Mouse (Mus musculus): ENCODE measurements at regions not wholly inside any gene's neighbourhood (a gene's known extent, or its start where the extent isn't known, plus 50 kb on each side); places are given as distances from the start of the nearest gene placed in this dataset.

DNA sequence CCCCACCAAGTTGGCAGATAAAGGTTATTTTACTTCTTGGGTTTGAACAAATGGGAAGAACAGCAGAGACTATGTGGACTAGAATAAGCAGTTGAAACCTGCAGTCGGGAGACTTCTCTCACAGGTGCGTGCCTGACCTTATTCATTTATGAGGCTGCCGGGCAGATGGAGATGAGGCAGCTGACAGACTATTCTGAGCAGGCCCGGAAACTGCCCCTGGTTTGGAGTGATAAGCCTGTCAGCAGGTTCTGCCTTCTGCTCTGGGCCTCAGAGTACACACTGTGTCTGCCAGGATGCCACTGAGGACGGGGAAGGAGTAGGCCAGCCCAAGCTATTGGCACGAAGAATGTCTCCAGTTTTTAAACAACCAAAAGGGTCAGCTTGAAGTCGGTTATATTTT is 144.4 kb downstream of the Med10 start:
- Histone ChIP-seq H3K4me1 (ENCODE audit: control insufficient read depth, insufficient read depth, low read length) (no peaks in the 10 kb centered on the region), H3K27ac (ENCODE audit: insufficient read depth, low read depth, low read length) (no peak overlapping the region), H3K4me3 (ENCODE audit: insufficient read depth, low read length) (no peak overlapping the region)
- TF ChIP-seq CTCF (IDR thresholded peaks at IDR 0.05; ENCODE audit: low read depth, low read length) (no peak), POLR2A (IDR thresholded peaks at IDR 0.05; ENCODE audit: borderline replicate concordance, low read depth, low read length) (no peak)

DNA sequence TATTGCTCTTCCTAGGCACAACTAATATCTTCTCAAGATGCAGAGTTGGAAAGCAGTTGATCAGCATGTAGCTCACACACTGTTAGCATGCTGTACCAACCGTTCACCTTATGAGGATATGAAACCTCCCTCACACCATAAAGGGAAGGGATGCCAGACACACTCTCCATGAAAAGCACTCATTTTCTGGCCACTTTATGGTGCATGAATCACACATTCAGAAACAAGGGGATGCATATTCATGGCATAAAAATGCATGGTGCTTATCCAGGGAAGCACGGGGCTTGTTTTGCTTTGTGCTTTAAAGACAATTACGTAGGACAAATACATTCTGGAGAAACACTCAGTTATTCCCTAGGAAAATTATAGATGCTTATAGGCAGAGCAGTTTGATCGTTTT is 149.9 kb downstream of the Med10 start:
- Histone ChIP-seq H3K27ac (ENCODE audit: insufficient read depth, low read depth, low read length) (no peak overlapping the region), H3K4me3 (ENCODE audit: insufficient read depth, low read length) (no peak overlapping the region), H3K4me1 (ENCODE audit: control insufficient read depth, insufficient read depth, low read length) (no peaks in the 10 kb centered on the region)
- no peak for TF ChIP-seq POLR2A (IDR thresholded peaks at IDR 0.05; ENCODE audit: borderline replicate concordance, low read depth, low read length)
- no peak for TF ChIP-seq CTCF (IDR thresholded peaks at IDR 0.05; ENCODE audit: low read depth, low read length)

DNA sequence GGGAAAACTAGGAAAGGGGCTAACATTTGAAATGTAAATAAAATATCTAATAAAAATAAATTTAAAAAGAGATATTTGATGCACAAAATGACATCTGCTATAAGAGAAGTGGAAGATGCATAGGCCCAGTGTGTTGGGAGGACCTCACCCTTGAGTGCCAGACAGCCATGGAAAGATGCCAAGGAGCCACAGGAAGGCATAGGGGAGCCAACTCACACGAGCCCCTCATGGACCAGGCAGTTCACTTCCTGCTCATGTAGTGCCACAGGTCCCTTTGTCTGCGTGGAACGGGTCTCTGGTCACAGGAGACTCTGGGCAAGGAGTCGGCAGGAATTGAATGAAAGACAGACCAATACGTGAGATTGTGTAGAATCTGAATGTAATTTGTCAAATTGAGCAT is 152.0 kb downstream of the Med10 start:
- no peaks in the 10 kb centered on the region for H3K4me1 ChIP-seq (ENCODE audit: control insufficient read depth, insufficient read depth, low read length)
- no peak overlapping the region for H3K27ac ChIP-seq (ENCODE audit: insufficient read depth, low read depth, low read length)
- H3K4me3 ChIP-seq (ENCODE audit: insufficient read depth, low read length): no peak overlapping the region
- TF ChIP-seq CTCF (IDR thresholded peaks at IDR 0.05; ENCODE audit: low read depth, low read length) (no peak), POLR2A (IDR thresholded peaks at IDR 0.05; ENCODE audit: borderline replicate concordance, low read depth, low read length) (no peak)

DNA sequence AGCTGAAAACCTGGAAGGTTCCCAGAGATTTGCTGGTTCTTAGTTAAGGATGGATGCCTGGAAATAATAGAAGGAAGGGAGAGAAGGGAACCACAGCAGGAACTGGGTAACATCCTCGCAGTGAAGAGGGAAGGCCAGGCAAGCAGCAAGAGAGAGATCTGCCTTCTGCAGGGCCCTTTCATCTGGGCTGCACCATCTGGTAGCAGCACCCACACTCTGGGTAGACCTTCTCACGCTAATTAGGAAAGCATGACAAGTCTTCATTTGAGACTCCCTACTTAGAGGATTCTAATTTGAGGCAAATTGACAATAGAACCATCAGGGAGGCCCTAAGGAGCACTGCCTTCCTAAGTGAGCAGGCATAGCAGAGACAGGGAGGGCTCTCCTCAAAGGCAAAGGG is 153.3 kb downstream of the Med10 start:
- no peaks in the 10 kb centered on the region for H3K4me1 ChIP-seq (ENCODE audit: control insufficient read depth, insufficient read depth, low read length)
- H3K4me3 ChIP-seq (ENCODE audit: insufficient read depth, low read length): no peak overlapping the region
- H3K27ac ChIP-seq (ENCODE audit: insufficient read depth, low read depth, low read length): no peak overlapping the region
- TF ChIP-seq POLR2A (IDR thresholded peaks at IDR 0.05; ENCODE audit: borderline replicate concordance, low read depth, low read length) (no peak), CTCF (IDR thresholded peaks at IDR 0.05; ENCODE audit: low read depth, low read length) (no peak)

DNA sequence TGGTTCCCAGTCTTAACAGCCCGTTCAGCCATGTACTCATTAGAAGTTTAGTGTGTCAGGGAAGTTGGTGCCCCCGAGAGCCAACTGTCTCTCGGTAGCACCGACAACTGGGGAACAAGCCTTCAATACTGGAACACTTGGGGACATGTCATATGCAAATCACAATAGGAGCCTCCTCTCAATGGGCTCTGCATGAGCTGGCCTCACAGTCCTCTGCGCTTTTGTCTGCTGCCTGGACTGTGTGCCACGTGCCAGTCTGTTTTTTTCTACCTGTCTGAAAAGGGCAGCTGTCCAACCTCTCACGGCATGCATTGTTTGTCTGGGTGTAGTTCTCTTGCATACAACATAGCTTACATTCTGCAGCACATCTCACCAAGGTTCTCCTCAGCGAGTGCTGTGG is 161.7 kb downstream of the Med10 start:
- TF ChIP-seq CTCF (IDR thresholded peaks at IDR 0.05; ENCODE audit: low read depth, low read length) (no peak), POLR2A (IDR thresholded peaks at IDR 0.05; ENCODE audit: borderline replicate concordance, low read depth, low read length) (no peak)
- Histone ChIP-seq H3K27ac (ENCODE audit: insufficient read depth, low read depth, low read length) (no peak overlapping the region), H3K4me3 (ENCODE audit: insufficient read depth, low read length) (no peak overlapping the region), H3K4me1 (ENCODE audit: control insufficient read depth, insufficient read depth, low read length) (no peaks in the 10 kb centered on the region)

DNA sequence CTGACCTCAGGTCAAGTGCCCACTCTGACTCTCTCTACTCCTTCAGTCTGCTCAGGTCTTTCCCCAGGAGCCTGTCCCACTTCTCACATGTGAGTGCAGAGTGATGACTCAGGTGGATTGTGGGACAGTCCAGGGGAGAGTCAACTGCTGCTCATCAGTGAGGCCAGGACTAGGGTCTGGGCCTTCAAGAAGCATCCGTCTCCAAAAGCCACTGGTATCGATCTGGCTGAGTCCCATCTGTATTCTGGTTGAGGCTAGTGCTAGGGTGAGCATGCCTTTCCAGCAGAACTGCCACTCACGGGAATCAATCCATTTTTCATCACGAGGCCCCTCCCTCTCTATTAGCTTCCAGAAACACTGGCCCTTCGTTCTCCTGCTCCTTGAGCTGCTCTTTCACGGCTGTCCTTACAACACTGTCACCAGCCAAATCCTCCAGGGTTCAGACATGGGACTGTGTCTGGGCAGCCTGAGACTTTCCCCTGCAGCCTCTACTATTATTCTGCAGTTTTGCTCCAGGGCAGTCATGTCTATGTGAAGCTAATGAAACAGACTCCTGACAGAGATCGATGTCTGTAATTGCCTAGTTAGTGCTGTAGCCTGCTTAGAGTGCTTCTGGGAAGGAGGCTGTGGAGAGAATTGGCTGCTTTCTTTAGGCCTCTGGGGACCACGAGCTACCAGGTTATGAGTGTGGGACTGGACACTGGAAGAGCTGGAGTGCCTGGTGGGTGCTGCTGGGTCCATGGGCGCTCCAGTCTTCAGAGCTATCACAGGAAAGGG is 169.3 kb downstream of the Med10 start:
- H3K4me3 ChIP-seq (ENCODE audit: insufficient read depth, low read length): no peak overlapping the region
- no peak overlapping the region for H3K27ac ChIP-seq (ENCODE audit: insufficient read depth, low read depth, low read length)
- no peaks in the 10 kb centered on the region for H3K4me1 ChIP-seq (ENCODE audit: control insufficient read depth, insufficient read depth, low read length)
- TF ChIP-seq CTCF (IDR thresholded peaks at IDR 0.05; ENCODE audit: low read depth, low read length) (no peak), POLR2A (IDR thresholded peaks at IDR 0.05; ENCODE audit: borderline replicate concordance, low read depth, low read length) (no peak)

DNA sequence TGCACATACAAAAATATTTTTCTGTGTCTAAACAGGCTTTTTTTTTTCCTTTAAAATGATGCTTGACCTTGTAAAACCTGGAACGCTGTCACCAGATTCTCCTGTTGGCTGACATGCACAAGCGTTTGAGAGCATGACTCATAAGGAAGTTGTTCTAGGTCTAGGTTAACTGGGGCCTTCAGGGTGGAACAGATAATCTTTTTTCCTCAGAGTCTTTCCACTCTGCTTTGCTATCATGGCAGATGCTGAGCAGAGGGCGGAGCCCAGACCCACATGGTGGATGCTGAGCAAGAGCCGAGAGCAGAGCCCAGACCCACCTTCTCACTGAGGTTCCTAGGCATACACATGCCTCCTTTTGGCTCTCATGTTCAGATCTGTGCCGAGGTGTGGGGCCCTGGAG is 172.6 kb downstream of the Med10 start:
- TF ChIP-seq CTCF (IDR thresholded peaks at IDR 0.05; ENCODE audit: low read depth, low read length): no peak
- no peak for TF ChIP-seq POLR2A (IDR thresholded peaks at IDR 0.05; ENCODE audit: borderline replicate concordance, low read depth, low read length)
- Histone ChIP-seq H3K4me1 (ENCODE audit: control insufficient read depth, insufficient read depth, low read length) (no peaks in the 10 kb centered on the region), H3K4me3 (ENCODE audit: insufficient read depth, low read length) (no peak overlapping the region), H3K27ac (ENCODE audit: insufficient read depth, low read depth, low read length) (no peak overlapping the region)

DNA sequence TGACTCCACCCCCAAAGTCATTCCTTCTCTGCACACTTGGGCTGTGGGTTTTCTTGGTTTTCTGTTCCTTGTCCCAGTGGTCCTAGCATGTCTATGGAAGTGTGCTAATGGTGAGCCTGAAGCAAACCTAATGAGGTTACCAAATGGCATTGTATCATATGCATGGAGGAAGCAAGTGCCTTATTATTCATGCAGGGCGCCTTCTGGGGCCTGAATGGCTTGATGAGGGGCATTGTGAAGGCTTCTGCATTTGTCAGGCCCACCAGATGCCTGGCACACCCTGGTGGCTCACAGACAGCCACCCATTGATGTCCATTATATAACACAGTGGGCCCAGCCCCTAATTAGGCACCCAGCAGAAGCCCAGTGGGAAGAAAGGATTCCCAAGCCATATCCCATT is 182.0 kb downstream of the Med10 start:
- no peak overlapping the region for H3K27ac ChIP-seq (ENCODE audit: insufficient read depth, low read depth, low read length)
- no peaks in the 10 kb centered on the region for H3K4me1 ChIP-seq (ENCODE audit: control insufficient read depth, insufficient read depth, low read length)
- TF ChIP-seq CTCF (IDR thresholded peaks at IDR 0.05; ENCODE audit: low read depth, low read length) (no peak), POLR2A (IDR thresholded peaks at IDR 0.05; ENCODE audit: borderline replicate concordance, low read depth, low read length) (no peak)
- H3K4me3 ChIP-seq (ENCODE audit: insufficient read depth, low read length): no peak overlapping the region

DNA sequence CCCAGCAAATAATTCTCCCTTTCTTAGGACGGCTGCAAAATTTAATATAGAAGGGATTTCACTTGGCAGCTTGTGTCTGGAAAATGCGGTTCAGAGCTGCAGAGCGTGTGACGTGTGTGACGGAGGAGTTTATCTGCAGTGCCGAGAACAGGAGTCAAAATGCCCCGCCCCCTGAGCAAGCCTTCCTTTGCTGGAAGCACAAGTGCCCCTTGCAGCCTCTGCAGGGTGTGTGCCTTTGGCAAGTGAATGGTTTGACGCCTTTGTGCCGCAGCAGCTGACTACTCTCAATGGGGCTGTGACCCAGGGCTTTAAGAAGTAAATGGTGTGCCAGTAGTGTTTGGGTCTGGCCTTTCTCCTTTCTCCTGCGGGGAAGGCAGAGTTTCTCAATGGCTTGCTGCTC is 185.0 kb downstream of the Med10 start:
- no peaks in the 10 kb centered on the region for H3K4me1 ChIP-seq (ENCODE audit: control insufficient read depth, insufficient read depth, low read length)
- no peak overlapping the region for H3K27ac ChIP-seq (ENCODE audit: insufficient read depth, low read depth, low read length)
- no peak for TF ChIP-seq POLR2A (IDR thresholded peaks at IDR 0.05; ENCODE audit: borderline replicate concordance, low read depth, low read length)
- no peak for TF ChIP-seq CTCF (IDR thresholded peaks at IDR 0.05; ENCODE audit: low read depth, low read length)
- H3K4me3 ChIP-seq (ENCODE audit: insufficient read depth, low read length): no peak overlapping the region

DNA sequence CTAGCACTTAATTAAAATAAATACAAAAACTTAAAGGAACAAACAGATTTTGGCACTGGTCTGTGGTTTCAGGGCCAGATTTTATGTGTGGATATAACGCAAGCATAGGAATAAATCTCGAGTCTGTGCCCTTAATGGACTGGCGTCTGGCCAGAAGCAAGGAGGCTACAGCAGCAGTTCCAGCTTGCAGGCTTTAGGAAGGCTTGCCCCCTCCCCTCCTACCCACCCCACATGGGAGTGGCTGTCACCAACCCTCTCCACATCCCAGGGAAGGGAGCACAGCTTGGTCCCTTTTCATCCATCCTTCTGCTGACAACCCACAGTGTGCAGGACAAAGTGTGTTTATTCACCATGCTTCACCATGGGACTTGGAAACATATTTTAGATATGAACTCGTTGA is 186.1 kb downstream of the Med10 start:
- Histone ChIP-seq H3K4me1 (ENCODE audit: control insufficient read depth, insufficient read depth, low read length) (no peaks in the 10 kb centered on the region), H3K4me3 (ENCODE audit: insufficient read depth, low read length) (no peak overlapping the region), H3K27ac (ENCODE audit: insufficient read depth, low read depth, low read length) (no peak overlapping the region)
- TF ChIP-seq CTCF (IDR thresholded peaks at IDR 0.05; ENCODE audit: low read depth, low read length) (no peak), POLR2A (IDR thresholded peaks at IDR 0.05; ENCODE audit: borderline replicate concordance, low read depth, low read length) (no peak)
